Comparison of ENCODE assay signal across 16 mouse cellular contexts in the genomic region with DNA sequence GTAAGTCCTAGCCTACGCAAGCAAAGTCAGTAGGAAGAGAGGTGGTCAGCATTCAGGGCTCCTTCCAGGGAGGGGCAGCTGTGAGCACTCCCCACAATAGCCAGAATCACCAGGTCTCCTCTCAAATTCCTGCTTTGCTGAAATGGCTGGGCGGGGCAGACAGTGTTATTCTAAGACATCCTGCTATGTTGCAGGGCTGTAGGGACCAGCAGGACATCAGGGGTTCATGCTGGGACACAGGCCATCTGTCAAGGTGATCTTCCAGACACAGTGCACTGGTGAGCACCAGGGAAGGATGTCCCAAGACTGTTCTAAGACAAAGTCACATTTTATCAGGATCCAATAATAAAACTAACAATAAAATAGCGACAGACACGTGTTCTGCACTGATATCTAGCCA.
DNase-seq lines count a peak whose midpoint lies in the region; ATAC-seq and TF ChIP-seq lines count a peak whose summit lies in the region.
"Had no signal": no experiment of that assay in that cellular context is flagged by ENCODE, and none has a peak within 500 bp of the region (broad histone marks: within the 10 kb centered on the region; RNA-seq: fewer than 3 reads in every experiment).

No protein-coding gene starts in this region.

- peak; percentile 98 for DNase-seq in heart, adult 11 months
- DNase-seq in heart, postnatal 4 days: no peak
- DNase-seq in stomach, postnatal 0 days (ENCODE audit: low spot score): no peak
- peak; percentile 75 for DNase-seq in cerebellum, adult 9-11 months
- DNase-seq in frontal cortex, postnatal 36 days (ENCODE audit: low spot score in 2 of 2): no peak
- no peak for DNase-seq in urinary bladder, adult 18-20 months (ENCODE audit: low spot score in 2 of 2)
- DNase-seq: B cell, adult 2 months; lung, postnatal 36 days; right cerebral cortex, adult 18-20 months had no signal

- TF ChIP-seq CTCF in stomach, postnatal 0 days (IDR thresholded peaks at IDR 0.05; ENCODE audit: low read depth): no peak

- H3K4me1 ChIP-seq in stomach, embryonic 14.5 days (ENCODE audit: control insufficient read depth, insufficient read depth, low read length): peaks cover 47% of the 10 kb centered on the region
- 0 out of 2 replicates have a peak, but pooled peaks cover under 1% of the 10 kb centered on the region for H3K4me1 ChIP-seq in stomach, postnatal 0 days (replicated peaks; ENCODE audit: control insufficient read depth, insufficient read depth)
- H3K4me1 ChIP-seq in heart, embryonic 13.5 days: peaks cover 54% of the 10 kb centered on the region

- WGBS in stomach, embryonic 14.5 days: 75% methylated on average over 4 of the region's 4 CpGs
- 71% methylated on average over 4 of the region's 4 CpGs for WGBS in stomach, postnatal 0 days
- WGBS in heart, embryonic 13.5 days: 63% methylated on average over 4 of the region's 4 CpGs

- no peak for TF ChIP-seq EP300 in stomach, postnatal 0 days (optimal IDR thresholded peaks at IDR 0.05)

- H3K4me2 ChIP-seq in stomach, embryonic 14.5 days (replicated peaks; ENCODE audit: low read depth, low read length): no peak overlapping the region
- H3K4me2 ChIP-seq in stomach, postnatal 0 days (replicated peaks; ENCODE audit: low read depth): no peak overlapping the region
- no peak overlapping the region for H3K4me2 ChIP-seq in heart, embryonic 13.5 days
- H3K4me2 ChIP-seq: embryonic facial prominence, embryonic 12.5 days; hindbrain, embryonic 12.5 days; kidney, embryonic 15.5 days; midbrain, embryonic 12.5 days had no signal

- H3K9me3 ChIP-seq in stomach, embryonic 14.5 days (ENCODE audit: control insufficient read depth, low read depth, low read length): no peaks in the 10 kb centered on the region
- H3K9me3 ChIP-seq in stomach, postnatal 0 days (ENCODE audit: control insufficient read depth, low read length): no peaks in the 10 kb centered on the region
- no peaks in the 10 kb centered on the region for H3K9me3 ChIP-seq in heart, embryonic 13.5 days
- H3K9me3 ChIP-seq: embryonic facial prominence, embryonic 12.5 days; hindbrain, embryonic 12.5 days; kidney, embryonic 15.5 days; midbrain, embryonic 12.5 days had no signal

- no peak for ATAC-seq in stomach, embryonic 14.5 days (ENCODE audit: insufficient number of reproducible peaks, insufficient read depth, low FRiP score, low read depth)
- no peak for ATAC-seq in stomach, postnatal 0 days (ENCODE audit: low FRiP score, low TSS enrichment)
- no peak for ATAC-seq in heart, embryonic 13.5 days (ENCODE audit: extremely low read depth, insufficient number of reproducible peaks, low FRiP score, low TSS enrichment)

- H3K4me3 ChIP-seq in stomach, embryonic 14.5 days (ENCODE audit: low read depth, low read length): no peak overlapping the region
- H3K4me3 ChIP-seq in stomach, postnatal 0 days (ENCODE audit: low read depth, low read length): no peak overlapping the region
- H3K4me3 ChIP-seq in heart, embryonic 13.5 days: no peak overlapping the region
- H3K4me3 ChIP-seq: embryonic facial prominence, embryonic 12.5 days; hindbrain, embryonic 12.5 days; kidney, embryonic 15.5 days; midbrain, embryonic 12.5 days; myocyte had no signal

- no peaks in the 10 kb centered on the region for H3K27me3 ChIP-seq in stomach, embryonic 14.5 days (ENCODE audit: control insufficient read depth, insufficient read depth, low read length)
- H3K27me3 ChIP-seq in stomach, postnatal 0 days (ENCODE audit: control insufficient read depth, insufficient read depth, low read length): no peaks in the 10 kb centered on the region
- no peaks in the 10 kb centered on the region for H3K27me3 ChIP-seq in heart, embryonic 13.5 days (replicated peaks)
- H3K27me3 ChIP-seq: embryonic facial prominence, embryonic 12.5 days; hindbrain, embryonic 12.5 days; kidney, embryonic 15.5 days had no signal

- peaks cover 24% of the 10 kb centered on the region; the same call in 1 of the 2 replicates for H3K36me3 ChIP-seq in stomach, embryonic 14.5 days (ENCODE audit: control insufficient read depth, insufficient read depth, low read length)
- peaks cover 6% of the 10 kb centered on the region for H3K36me3 ChIP-seq in stomach, postnatal 0 days (ENCODE audit: control insufficient read depth, insufficient read depth, low read length)
- H3K36me3 ChIP-seq in heart, embryonic 13.5 days: peaks cover 68% of the 10 kb centered on the region

- H3K27ac ChIP-seq in stomach, embryonic 14.5 days (ENCODE audit: low read length): peak overlapping the region; percentile 11; the same call in 1 of the 2 replicates
- no peak overlapping the region for H3K27ac ChIP-seq in stomach, postnatal 0 days (replicated peaks)
- H3K27ac ChIP-seq in heart, embryonic 13.5 days (replicated peaks): peak overlapping the region; percentile 84; the same call in 1 of the 2 replicates
- H3K27ac ChIP-seq: embryonic facial prominence, embryonic 12.5 days; hindbrain, embryonic 12.5 days; kidney, embryonic 15.5 days; midbrain, embryonic 12.5 days had no signal

- no peak overlapping the region for H3K9ac ChIP-seq in stomach, embryonic 14.5 days (replicated peaks; ENCODE audit: low read depth, low read length)
- H3K9ac ChIP-seq in stomach, postnatal 0 days (ENCODE audit: low read length): no peak overlapping the region
- H3K9ac ChIP-seq in heart, embryonic 13.5 days: no peak overlapping the region
- H3K9ac ChIP-seq: embryonic facial prominence, embryonic 12.5 days; hindbrain, embryonic 12.5 days; kidney, embryonic 15.5 days; midbrain, embryonic 12.5 days had no signal

Comparison
In these comparisons a context has a peak if more than half of its experiments do, and no peak if none do; other contexts are left out.
1. DNase-seq: peak in heart, adult 11 months (single experiment) and cerebellum, adult 9-11 months (single experiment); none in heart, postnatal 4 days (single experiment), stomach, postnatal 0 days (single experiment), frontal cortex, postnatal 36 days (0 of 2) and urinary bladder, adult 18-20 months (0 of 2).